Mouse (Mus musculus) erythroid progenitor cell, adult 5-6 weeks (primary cell): ENCODE results near the gene Skor1. TPM values are rescaled to one million over a fixed set of nuclear protein-coding genes. Genes with fewer than 3 reads are reported as not detected.

Experiments
- ATAC-seq: replicated peaks from 2 replicates; pipeline ENCODE4 v1.8.0; 2016; ENCODE audit warnings: moderate number of reproducible peaks, mild to moderate bottlenecking, moderate TSS enrichment, inconsistent platforms; ENCODE audit not compliant: poor library complexity, low FRiP score, severe bottlenecking
- total RNA-seq, 2 experiments: library from RNA; stranded (forward) in 1 of 2; stranded (reverse) in 1 of 2; fragments of 150-400 nt in 1 of 2; fragments of 186-747, 209-891 nt in 1 of 2; gene quantifications; 2 replicates each; pipeline versions ENCODE4 v1.2.3 to v1.2.4; 2015 to 2017; ENCODE audit warnings: low replicate concordance in 2 of 2

The Skor1 gene
- total RNA-seq, 2 experiments from 2014 or later: not detected

DNA sequence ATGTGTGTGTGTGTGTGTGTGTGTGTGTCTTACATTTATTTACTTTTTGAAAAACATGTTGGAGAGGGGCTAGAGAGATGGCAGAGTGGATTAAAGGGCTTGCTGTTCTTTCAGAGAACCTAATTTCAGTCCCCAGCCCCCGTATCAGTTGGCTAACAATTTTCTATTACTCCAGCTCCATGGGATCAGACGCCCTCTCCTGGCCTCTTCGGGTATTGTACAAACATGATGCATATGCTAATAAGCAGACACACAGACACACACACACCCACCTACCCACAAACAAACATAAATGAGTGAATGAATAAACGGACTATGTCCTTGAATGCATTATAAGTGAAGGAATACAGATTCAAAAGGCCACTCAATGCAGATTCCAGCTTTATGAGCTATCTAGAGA is 49.4 kb downstream of the Skor1 start:
- no peak for ATAC-seq

GRCm38 (mm10) chr9:63098887-63099286 is 49.9 kb downstream of the Skor1 start:
- ATAC-seq: no peak

GRCm38 (mm10) chr9:63097204-63097603 is 51.6 kb downstream of the Skor1 start:
- no peak for ATAC-seq

- ATAC-seq: no peak
Observed at GRCm38 (mm10) chr9:63094030-63094429, 54.7 kb downstream of the Skor1 start.

DNA sequence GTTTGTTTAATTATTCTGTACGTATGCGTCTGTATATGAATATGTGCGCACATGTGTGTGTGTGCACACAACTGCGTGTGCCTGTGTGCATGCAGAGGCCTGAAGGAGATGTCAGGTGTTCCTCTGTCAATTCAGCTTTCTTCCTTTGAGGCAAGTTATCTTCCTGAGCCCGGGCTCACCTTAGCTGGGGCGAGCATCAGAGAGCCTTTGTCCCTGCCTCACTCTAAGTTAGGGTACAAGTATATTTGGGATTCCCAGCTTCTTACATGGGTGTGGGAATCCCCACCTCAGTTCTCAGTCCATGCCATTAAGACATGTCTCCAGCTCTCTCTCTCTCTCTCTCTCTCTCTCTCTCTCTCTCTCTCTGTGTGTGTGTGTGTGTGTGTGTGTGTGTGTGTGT is 56.2 kb downstream of the Skor1 start:
- no peak for ATAC-seq

DNA sequence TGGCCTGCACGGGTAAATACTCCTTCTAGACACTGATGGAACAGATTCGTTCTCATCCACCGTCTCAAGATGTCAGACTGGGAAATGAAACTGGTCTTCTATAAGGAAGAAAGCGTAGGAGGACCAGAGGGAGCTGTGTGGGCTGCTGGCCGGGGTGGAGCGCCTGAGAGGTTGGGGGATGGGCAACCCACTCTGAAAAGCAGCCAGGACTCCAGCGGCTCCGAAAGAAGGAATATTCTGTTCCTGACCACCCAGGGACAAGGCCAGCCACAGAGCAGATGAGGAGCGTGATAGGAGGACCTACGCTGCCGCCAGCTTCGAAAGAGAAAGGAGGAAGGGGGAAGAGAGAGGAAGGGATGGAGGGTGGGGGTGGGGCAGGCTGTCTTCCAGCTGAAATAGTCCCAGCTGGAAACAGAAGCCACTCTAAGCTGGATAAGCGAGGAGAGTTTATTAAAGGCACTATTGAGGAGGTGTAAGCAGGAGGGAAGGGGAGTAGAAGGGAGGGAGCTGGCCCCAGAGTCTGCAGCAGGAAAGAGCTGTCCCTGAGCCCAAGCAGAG is 56.7 kb downstream of the Skor1 start:
- no peak for ATAC-seq

DNA sequence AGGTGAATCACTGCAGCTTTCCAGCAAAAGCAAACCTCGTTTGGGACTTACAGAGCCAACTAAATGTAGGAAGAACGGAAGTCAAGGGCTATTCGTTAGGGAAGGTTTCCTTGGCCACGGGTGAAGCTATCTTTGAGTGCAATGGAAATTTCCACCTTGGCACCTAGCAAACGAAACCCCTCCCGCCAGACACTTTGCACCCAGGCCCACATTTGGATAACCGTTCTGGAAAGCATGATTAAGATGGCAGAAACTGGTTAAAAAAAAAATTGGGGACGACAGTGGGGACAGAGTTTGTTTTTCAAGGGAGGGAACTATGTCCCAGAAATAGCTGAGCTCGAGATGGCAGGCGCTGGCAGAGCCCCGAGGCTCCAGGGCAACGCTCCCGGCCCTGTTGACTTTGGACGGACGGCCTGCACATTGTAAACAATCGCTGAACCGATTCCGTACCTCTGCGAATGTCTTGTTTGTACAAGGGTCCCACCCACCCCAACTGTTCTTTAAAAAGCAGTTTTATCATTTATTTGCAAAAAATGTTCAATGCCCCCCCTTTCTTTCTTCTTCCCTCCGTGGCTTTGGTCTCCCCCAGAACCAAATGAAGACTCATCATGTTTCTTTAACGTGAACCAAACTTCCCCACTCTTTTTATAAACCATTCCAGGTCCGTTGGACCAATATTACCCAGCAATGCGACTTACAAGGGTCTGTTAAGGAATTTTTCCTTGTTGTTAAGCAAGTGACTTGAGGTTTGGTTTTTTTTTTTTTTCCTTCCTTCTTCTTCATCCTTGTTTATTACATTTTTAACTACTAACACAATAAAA is 57.5 kb downstream of the Skor1 start:
- no peak for ATAC-seq

DNA sequence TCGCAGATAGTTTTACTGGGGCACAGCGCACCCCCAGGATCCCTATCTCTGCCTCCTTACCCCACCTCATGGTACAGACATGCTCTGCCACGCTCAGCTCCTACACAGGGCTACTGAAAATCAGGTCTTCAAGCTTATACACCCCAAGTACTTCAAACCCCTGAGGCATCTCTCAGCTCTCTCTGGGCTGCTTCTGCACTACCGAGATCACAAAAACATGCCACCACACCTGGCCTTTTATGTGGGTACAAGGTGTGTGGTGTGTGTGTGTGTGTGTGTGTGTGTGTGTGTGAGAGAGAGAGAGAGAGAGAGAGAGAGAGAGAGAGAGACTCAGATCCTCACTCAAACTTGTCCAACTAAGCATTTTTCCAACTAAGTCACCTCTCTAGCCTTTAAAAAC is 59.6 kb downstream of the Skor1 start:
- ATAC-seq: no peak

Other genes with a start within 250 kb of the Skor1 start
- gene Pias1, start 161.0 kb downstream of the Skor1 start, total RNA-seq (2015; ENCODE audit: low replicate concordance): 67.1 and 128 TPM in 2 replicates
- gene Pias1, start 161.0 kb downstream of the Skor1 start, total RNA-seq (2017; ENCODE audit: low replicate concordance): 44.2 and 64.2 TPM in 2 replicates
- 8.3 and 11.3 TPM in 2 replicates for gene Map2k5, start 228.9 kb upstream of the Skor1 start, total RNA-seq (2015; ENCODE audit: low replicate concordance)
- 3.7 and 4.6 TPM in 2 replicates for gene Map2k5, start 228.9 kb upstream of the Skor1 start, total RNA-seq (2017; ENCODE audit: low replicate concordance)